Mouse (Mus musculus) forebrain, embryonic 13.5 days (tissue): ENCODE measurements around the gene Fam129b. TPM values are rescaled to one million over a fixed set of nuclear protein-coding genes. Genes with fewer than 3 reads are reported as not detected.

Experiments used
- ATAC-seq: fragments of 200-750 bp; cut with Nextera tagmentation; 2 replicates; pipeline ENCODE4 v1.8.0; 2017
- H3K27ac ChIP-seq: fragments of 300-500 bp; sonication (generic); 2 replicates; pipeline ENCODE4 v1.5.1; 2015; ENCODE audit warnings: inconsistent platforms, mild to moderate bottlenecking, moderate library complexity
- H3K27me3 ChIP-seq: fragments of 300-500 bp; sonication (generic); 2 replicates; pipeline ENCODE4 v1.6.1; 2015; ENCODE audit warnings: mild to moderate bottlenecking, inconsistent platforms
- H3K36me3 ChIP-seq: fragments of 300-500 bp; sonication (generic); 2 replicates; pipeline ENCODE4 v1.6.1; 2015; ENCODE audit warnings: mild to moderate bottlenecking, inconsistent platforms; ENCODE audit not compliant: poor library complexity, severe bottlenecking
- H3K4me1 ChIP-seq: fragments of 300-500 bp; sonication (generic); 2 replicates; pipeline ENCODE4 v1.6.1; 2015; ENCODE audit warnings: inconsistent platforms
- H3K4me2 ChIP-seq: fragments of 300-500 bp; sonication (generic); 2 replicates; pipeline ENCODE4 v1.6.1; 2015; ENCODE audit warnings: inconsistent platforms, mild to moderate bottlenecking, moderate library complexity
- H3K4me3 ChIP-seq: fragments of 300-500 bp; sonication (generic); 2 replicates; pipeline ENCODE4 v1.5.1; 2015; ENCODE audit warnings: mild to moderate bottlenecking, inconsistent platforms
- H3K9ac ChIP-seq: fragments of 300-500 bp; sonication (generic); 2 replicates; pipeline ENCODE4 v1.6.1; 2015; ENCODE audit warnings: mild to moderate bottlenecking, inconsistent platforms
- H3K9me3 ChIP-seq: fragments of 300-500 bp; sonication (generic); replicated peaks from 2 replicates; pipeline ENCODE4 v1.6.1; 2016; ENCODE audit warnings: inconsistent platforms
- WGBS: fragments of 180-500 bp; shearing (Covaris S2); methylation state at CpG from one replicate; pipeline ENCODE4 v1.1.7; 2015; 5-methylcytosine and 5-hydroxymethylcytosine counted together
- polyA plus RNA-seq: library from polyadenylated mRNA; unstranded; fragments of >200 nt; fragmentation: Nextera tagmentation; extraction: Ambion mirVana; gene quantifications from 2 replicates; pipeline ENCODE4 v1.2.1, GENCODE M21; 2015

The Fam129b gene
- polyA plus RNA-seq, 1 experiment from 2014 or later, result 21.1 TPM

DNA sequence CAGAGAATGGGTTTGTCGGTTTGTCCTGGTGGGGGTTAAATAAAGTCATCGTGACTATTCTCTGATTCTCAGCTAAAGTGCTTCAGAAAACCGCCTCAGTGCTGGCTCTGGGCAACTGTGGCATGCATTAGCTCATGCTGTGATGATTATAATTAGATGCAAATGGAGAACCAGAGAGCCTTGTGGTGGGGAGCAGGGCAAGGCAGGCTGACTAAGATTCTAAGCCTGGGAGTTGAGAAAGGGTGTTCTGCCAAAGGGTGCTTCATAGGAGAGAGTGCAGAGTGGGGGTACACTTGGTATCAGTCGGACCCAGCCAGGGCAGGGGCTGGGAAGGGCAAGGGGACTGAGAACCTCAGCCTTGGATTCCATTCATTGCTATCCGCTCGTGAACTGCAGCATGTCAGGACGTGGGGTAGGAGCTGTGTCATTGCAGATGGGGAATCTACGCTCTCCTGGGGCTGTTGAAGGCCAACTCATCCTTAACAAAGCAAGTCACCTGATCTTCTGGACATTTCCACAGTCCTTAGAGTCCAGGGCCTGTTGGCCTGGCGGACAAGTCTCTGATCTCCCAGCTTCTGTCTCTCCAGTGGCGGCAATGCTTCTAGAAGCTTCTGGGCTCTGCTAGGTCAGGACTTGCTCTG, 20.7 kb downstream of the Fam129b start:
- Histone ChIP-seq H3K4me3 (no peak overlapping the region), H3K9ac (peak overlapping the region; percentile 32; the same call in 1 of the 2 replicates), H3K27me3 (no peaks in the 10 kb centered on the region), H3K36me3 (no peaks in the 10 kb centered on the region), H3K4me2 (no peak overlapping the region), H3K27ac (peak overlapping the region; percentile 72; the same call in 1 of the 2 replicates), H3K9me3 (no peaks in the 10 kb centered on the region), H3K4me1 (peaks cover 31% of the 10 kb centered on the region)
- peak; percentile 62 for ATAC-seq
- 50% methylated on average over 10 of the region's 10 CpGs for WGBS

DNA sequence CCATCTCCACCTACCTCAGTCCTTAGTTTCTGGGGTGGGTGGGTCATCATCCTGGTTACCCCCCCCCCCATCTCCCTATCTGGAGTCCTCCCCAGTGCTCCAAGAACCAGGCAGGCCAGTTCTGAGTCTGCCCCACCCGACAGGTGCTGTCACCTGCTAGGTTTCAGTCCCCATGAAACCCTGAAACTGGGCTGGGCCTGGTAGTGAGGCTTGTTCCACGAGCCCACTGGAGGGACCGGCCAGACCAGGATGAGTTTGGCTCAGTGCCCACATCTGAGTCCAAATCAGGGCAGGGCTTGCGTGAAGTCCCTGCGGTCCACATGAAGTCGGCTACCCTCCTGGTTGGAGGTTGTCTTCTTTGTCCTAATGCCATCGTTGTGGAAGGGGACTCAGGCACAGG, 23.1 kb downstream of the Fam129b start:
- peaks cover 31% of the 10 kb centered on the region for H3K4me1 ChIP-seq
- H3K27me3 ChIP-seq, result no peaks in the 10 kb centered on the region
- no peak overlapping the region for H3K9ac ChIP-seq
- no peak overlapping the region for H3K27ac ChIP-seq
- no peak overlapping the region for H3K4me3 ChIP-seq
- no peak overlapping the region for H3K4me2 ChIP-seq
- 72% methylated on average over 7 of the region's 7 CpGs for WGBS
- H3K9me3 ChIP-seq, result no peaks in the 10 kb centered on the region
- no peak for ATAC-seq
- no peaks in the 10 kb centered on the region for H3K36me3 ChIP-seq

DNA sequence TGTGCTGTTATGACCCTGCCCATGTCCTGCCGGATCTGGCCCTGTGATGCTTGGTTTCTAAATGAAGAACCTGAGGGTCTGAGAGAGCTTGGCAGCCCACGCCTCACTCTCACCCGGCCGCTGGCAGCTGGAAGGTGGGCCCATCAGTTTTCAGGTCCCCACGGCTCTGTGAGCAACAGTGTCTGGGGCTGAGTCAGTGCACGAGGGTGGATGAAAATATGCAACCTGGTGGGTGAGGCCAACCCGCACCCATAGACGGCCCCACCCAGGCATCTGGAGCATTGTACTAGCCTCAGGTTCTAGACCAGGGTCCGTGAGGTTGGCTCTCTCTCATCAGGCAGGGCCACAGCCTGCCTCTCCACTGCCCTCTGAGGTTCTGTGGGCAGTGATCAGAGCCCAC, 26.2 kb downstream of the Fam129b start:
- Histone ChIP-seq H3K9ac (no peak overlapping the region), H3K27ac (no peak overlapping the region), H3K4me1 (peaks cover 21% of the 10 kb centered on the region), H3K27me3 (0 out of 2 replicates have a peak, but pooled peaks cover 6% of the 10 kb centered on the region), H3K36me3 (0 out of 2 replicates have a peak, but pooled peaks cover 5% of the 10 kb centered on the region), H3K9me3 (no peaks in the 10 kb centered on the region), H3K4me2 (no peak overlapping the region), H3K4me3 (no peak overlapping the region)
- 84% methylated on average over 9 of the region's 9 CpGs for WGBS
- ATAC-seq, result no peak

DNA sequence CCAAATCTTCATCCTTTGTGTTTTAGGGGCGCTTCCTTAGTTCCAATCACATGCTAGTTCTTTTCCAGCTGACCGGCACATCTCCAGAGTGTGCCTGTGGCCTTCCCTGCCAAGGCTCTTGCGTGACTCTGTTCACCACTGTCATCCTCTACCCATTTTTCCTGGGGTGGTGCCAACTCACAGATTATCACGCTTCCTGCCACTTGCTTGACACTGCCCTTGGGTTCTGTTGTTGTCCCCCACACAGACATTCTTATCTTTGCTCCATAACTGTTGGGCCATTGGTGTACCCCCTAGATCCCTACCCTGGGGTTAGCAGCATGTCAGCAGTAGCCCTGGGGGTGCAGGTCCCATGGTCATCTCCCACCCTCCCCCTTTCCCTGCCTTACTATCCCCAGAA, 27.6 kb downstream of the Fam129b start:
- Histone ChIP-seq H3K36me3 (0 out of 2 replicates have a peak, but pooled peaks cover 5% of the 10 kb centered on the region), H3K27ac (no peak overlapping the region), H3K27me3 (peaks cover 6% of the 10 kb centered on the region; the same call in 1 of the 2 replicates), H3K4me2 (no peak overlapping the region), H3K9me3 (no peaks in the 10 kb centered on the region), H3K4me1 (peaks cover 23% of the 10 kb centered on the region), H3K9ac (no peak overlapping the region), H3K4me3 (no peak overlapping the region)
- WGBS, result 89% methylated on average over 4 of the region's 4 CpGs
- ATAC-seq, result no peak

DNA sequence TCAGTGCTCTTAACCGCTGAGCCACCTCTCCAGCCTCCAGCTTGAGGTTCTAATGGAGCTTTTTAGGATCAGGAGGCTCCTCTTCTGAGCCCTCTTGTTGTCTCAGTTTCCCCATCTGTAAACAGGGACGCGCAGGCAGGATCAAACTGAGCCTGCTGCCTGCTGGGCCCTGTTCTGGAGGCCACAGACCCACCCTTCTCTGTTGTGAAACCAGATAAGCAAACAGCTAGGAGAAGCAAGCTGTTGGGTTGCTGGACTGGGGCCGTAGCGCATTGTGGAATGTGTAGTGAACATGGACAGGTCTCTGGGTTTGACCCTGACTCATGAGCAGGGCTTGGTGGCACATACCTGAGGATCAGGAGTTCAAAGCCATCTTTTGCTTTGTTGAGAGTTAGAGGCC, 28.7 kb downstream of the Fam129b start:
- no peak overlapping the region for H3K4me2 ChIP-seq
- no peaks in the 10 kb centered on the region for H3K9me3 ChIP-seq
- H3K9ac ChIP-seq, result no peak overlapping the region
- peaks cover 12% of the 10 kb centered on the region; the same call in 1 of the 2 replicates for H3K27me3 ChIP-seq
- 91% methylated on average over 5 of the region's 5 CpGs for WGBS
- H3K36me3 ChIP-seq, result 0 out of 2 replicates have a peak, but pooled peaks cover 5% of the 10 kb centered on the region
- H3K4me1 ChIP-seq, result peaks cover 32% of the 10 kb centered on the region
- no peak overlapping the region for H3K4me3 ChIP-seq
- ATAC-seq, result no peak
- no peak overlapping the region for H3K27ac ChIP-seq

DNA sequence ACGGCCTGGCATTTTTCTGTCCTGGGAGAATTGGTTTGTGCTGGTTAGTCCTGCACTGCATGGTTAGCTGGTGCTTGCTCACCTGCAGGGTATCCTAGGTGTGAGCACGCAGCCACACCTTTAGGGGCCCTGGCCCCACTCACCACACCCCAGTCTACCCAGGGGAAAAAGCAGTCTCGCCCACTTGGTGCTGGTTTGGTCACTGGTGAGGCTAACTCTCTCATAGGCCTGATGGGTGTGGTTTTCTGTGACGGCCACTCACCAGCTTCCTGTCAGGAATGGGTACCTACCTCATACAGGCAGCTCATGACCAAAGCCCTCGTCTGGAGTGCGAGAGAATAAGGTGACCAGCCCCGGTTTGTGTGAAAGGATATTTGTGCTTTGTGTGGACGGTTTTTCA, 29.4 kb downstream of the Fam129b start:
- WGBS, result 79% methylated on average over 8 of the region's 8 CpGs
- Histone ChIP-seq H3K27me3 (peaks cover 14% of the 10 kb centered on the region; the same call in 1 of the 2 replicates), H3K9ac (no peak overlapping the region), H3K36me3 (peaks cover 9% of the 10 kb centered on the region; the same call in 1 of the 2 replicates), H3K4me1 (peaks cover 32% of the 10 kb centered on the region), H3K27ac (no peak overlapping the region), H3K4me3 (no peak overlapping the region), H3K4me2 (no peak overlapping the region), H3K9me3 (no peaks in the 10 kb centered on the region)
- ATAC-seq, result no peak

DNA sequence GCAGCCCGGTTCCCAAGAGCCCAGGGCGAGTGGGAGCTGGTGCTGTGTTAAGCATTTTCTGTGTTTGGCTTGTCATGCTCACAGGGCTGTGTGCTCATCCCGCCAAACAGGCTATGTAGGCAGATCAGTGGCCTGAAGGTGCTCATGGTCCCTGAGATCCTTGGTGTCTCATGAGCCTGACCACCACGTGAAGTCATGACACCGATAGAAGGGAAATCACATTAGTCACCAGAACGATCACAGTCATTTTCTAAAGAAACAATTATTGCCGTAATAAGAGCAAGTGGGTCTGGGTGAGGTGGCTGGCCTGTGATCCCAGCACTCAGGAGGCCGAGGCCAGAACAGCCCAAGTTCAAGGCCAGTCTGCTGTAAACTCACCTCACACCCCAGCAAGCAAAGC, 31.5 kb downstream of the Fam129b start:
- Histone ChIP-seq H3K4me2 (no peak overlapping the region), H3K27ac (peak overlapping the region; percentile 16), H3K36me3 (peaks cover 23% of the 10 kb centered on the region; the same call in 1 of the 2 replicates), H3K4me3 (no peak overlapping the region), H3K27me3 (peaks cover 21% of the 10 kb centered on the region; the same call in 1 of the 2 replicates), H3K4me1 (peaks cover 32% of the 10 kb centered on the region), H3K9ac (0 out of 2 replicates have a peak overlapping the region, but pooled peaks have one; percentile 27), H3K9me3 (no peaks in the 10 kb centered on the region)
- WGBS, result 54% methylated on average over 8 of the region's 8 CpGs
- ATAC-seq, result no peak

DNA sequence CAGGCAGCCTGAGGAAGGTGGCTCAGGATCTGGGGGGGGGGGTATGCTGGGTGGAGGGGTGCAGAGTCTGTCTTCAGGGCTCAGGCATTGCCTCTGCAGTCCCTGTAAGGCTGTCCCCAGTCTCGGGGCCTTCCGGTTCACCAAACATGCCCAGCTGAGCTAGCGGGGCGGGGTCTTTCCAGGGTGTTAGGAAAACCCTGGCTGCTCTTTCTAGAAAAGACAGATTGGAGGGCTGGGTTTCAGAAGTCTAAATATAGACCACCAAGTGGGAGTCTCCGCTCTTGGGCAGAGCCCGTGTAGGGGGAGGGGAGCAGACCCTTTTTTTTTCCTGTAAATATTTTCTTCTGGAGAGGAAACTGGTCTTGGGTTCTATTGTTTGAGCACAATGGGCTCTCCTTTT, 32.4 kb downstream of the Fam129b start:
- no peak overlapping the region for H3K4me3 ChIP-seq
- H3K4me2 ChIP-seq, result peak overlapping the region; percentile 22; the same call in 1 of the 2 replicates
- H3K4me1 ChIP-seq, result peaks cover 32% of the 10 kb centered on the region
- peak overlapping the region; percentile 40 for H3K9ac ChIP-seq
- ATAC-seq, result peak; percentile 70
- H3K36me3 ChIP-seq, result peaks cover 23% of the 10 kb centered on the region; the same call in 1 of the 2 replicates
- H3K27me3 ChIP-seq, result peaks cover 21% of the 10 kb centered on the region; the same call in 1 of the 2 replicates
- no peaks in the 10 kb centered on the region for H3K9me3 ChIP-seq
- peak overlapping the region; percentile 87 for H3K27ac ChIP-seq
- 0% methylated on average over 6 of the region's 6 CpGs for WGBS

DNA sequence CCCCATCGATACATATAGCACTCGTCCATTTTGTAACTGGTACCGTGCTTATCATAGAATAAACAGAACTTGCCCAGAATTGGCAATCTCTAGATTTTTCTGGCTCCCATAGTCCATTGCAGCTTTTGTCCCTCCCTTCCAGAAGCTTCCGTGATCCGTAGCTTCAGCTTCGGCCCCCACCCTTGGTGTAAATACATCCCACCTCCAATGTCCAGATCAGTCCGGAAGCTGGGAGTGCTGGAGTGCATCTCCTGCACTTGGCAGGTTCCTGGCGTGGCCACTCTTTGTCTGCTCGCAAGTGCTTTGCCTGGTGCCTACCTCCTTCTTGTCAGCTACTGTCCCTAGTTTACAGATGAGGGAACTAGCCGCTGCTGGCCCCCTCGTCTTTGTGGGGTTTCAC, 32.9 kb downstream of the Fam129b start:
- Histone ChIP-seq H3K4me2 (peak overlapping the region; percentile 22; the same call in 1 of the 2 replicates), H3K9me3 (no peaks in the 10 kb centered on the region), H3K4me3 (no peak overlapping the region), H3K27me3 (peaks cover 21% of the 10 kb centered on the region; the same call in 1 of the 2 replicates), H3K4me1 (peaks cover 32% of the 10 kb centered on the region), H3K9ac (peak overlapping the region; percentile 40), H3K36me3 (peaks cover 23% of the 10 kb centered on the region; the same call in 1 of the 2 replicates), H3K27ac (peak overlapping the region; percentile 87)
- 23% methylated on average over 11 of the region's 11 CpGs for WGBS
- ATAC-seq, result no peak

DNA sequence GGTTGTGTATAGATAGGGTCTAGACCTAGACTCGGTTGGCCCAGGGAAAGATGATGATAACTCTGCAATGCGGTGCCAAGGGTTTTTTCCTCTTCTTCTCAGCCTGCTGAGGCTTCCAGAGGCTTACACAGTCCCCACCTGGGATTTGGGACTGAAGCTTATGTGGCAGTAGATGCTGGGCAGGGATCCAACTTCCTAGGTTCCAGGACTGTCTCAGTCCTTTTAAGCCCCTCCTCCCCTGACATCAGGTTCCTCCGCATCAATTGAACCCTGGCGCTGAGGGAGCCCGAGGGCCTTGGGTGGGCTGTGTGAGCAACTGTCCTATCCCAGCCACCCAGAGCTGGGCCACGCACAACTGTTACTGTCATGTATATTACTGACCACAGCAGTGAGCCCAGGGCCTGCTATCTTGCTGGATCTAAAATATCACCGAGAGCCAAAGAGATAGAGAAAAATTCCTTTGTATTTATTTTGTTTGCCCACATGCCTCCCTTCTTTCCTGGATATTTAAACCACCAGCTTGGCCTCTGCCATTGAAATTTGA, 35.8 kb downstream of the Fam129b start:
- ATAC-seq, result no peak
- Histone ChIP-seq H3K9ac (no peak overlapping the region), H3K36me3 (peaks cover 26% of the 10 kb centered on the region), H3K4me2 (no peak overlapping the region), H3K27ac (no peak overlapping the region), H3K4me1 (peaks cover 26% of the 10 kb centered on the region), H3K27me3 (peaks cover 15% of the 10 kb centered on the region; the same call in 1 of the 2 replicates), H3K9me3 (no peaks in the 10 kb centered on the region), H3K4me3 (no peak overlapping the region)
- WGBS, result 83% methylated on average over 7 of the region's 7 CpGs

DNA sequence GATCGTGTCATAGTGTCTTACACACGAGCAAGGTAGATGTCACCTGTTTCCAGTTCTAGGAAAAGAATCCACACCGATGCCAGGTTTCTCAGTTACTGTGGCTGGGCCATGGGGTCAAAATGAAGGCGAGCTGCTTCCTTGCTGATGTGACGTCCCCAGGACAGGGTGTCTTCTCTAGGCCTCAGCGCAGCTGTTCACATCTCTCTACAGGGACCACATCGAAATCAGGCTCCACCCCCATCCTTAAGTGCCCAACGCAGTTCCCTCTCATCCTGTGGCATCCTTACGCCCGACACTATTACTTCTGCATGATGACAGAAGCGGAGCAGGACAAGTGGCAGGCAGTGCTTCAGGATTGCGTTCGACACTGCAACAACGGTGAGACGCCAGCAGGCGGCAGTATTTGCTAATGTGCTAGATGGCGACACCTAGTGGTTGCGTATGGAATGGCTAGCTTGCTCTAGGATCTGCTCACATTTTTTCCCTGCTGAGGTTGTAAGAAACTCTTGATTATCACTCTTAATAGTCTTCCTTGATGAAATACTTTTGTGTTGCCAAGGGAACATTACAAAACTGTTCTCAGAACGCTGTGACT, 36.4 kb downstream of the Fam129b start:
- Histone ChIP-seq H3K4me2 (no peak overlapping the region), H3K9me3 (no peaks in the 10 kb centered on the region), H3K4me1 (peaks cover 20% of the 10 kb centered on the region), H3K9ac (no peak overlapping the region), H3K4me3 (no peak overlapping the region), H3K27me3 (peaks cover 15% of the 10 kb centered on the region; the same call in 1 of the 2 replicates), H3K27ac (no peak overlapping the region), H3K36me3 (peaks cover 26% of the 10 kb centered on the region)
- WGBS, result 30% methylated on average over 19 of the region's 19 CpGs
- peak; percentile 31; the same call in 1 of the 2 replicates for ATAC-seq

DNA sequence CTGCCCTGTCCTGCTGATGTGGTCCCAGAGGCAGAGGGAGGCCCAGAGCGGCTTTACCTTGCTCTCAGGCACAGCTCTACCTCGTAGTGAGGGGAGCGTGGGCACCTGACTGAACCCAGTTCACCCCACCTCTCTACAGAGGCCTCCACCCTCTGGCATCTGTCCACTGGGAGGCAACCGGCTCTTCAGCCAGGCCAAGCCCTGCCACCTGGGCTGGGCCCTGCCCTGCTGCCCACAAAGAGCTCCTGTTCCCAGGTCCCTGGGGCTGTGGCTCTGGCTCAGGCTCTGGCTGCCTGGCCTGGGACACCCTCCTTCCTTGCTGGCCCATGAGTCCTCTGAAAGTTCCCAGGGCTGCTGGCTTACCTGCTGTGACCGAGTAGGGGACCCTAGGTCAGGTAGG, 38.4 kb downstream of the Fam129b start:
- ATAC-seq, result no peak; the same call in 1 of the 2 replicates
- no peak overlapping the region for H3K4me2 ChIP-seq
- peak overlapping the region; percentile 40; the same call in 1 of the 2 replicates for H3K9ac ChIP-seq
- peaks cover 33% of the 10 kb centered on the region for H3K36me3 ChIP-seq
- H3K9me3 ChIP-seq, result no peaks in the 10 kb centered on the region
- WGBS, result 72% methylated on average over 5 of the region's 5 CpGs
- H3K27ac ChIP-seq, result no peak overlapping the region
- H3K4me1 ChIP-seq, result no peaks in the 10 kb centered on the region
- H3K4me3 ChIP-seq, result no peak overlapping the region
- H3K27me3 ChIP-seq, result peaks cover 10% of the 10 kb centered on the region; the same call in 1 of the 2 replicates
